Mouse (Mus musculus): Measurements from ENCODE around the gene Lrba. TPM values are rescaled to one million over a fixed set of nuclear protein-coding genes. Genes with fewer than 3 reads are reported as not detected.

Gene Lrba
- 5.6 and 5.7 TPM in 2 replicates for polyA plus RNA-seq (2015; fragmentation: Nextera tagmentation; extraction: Ambion mirVana)

DNA sequence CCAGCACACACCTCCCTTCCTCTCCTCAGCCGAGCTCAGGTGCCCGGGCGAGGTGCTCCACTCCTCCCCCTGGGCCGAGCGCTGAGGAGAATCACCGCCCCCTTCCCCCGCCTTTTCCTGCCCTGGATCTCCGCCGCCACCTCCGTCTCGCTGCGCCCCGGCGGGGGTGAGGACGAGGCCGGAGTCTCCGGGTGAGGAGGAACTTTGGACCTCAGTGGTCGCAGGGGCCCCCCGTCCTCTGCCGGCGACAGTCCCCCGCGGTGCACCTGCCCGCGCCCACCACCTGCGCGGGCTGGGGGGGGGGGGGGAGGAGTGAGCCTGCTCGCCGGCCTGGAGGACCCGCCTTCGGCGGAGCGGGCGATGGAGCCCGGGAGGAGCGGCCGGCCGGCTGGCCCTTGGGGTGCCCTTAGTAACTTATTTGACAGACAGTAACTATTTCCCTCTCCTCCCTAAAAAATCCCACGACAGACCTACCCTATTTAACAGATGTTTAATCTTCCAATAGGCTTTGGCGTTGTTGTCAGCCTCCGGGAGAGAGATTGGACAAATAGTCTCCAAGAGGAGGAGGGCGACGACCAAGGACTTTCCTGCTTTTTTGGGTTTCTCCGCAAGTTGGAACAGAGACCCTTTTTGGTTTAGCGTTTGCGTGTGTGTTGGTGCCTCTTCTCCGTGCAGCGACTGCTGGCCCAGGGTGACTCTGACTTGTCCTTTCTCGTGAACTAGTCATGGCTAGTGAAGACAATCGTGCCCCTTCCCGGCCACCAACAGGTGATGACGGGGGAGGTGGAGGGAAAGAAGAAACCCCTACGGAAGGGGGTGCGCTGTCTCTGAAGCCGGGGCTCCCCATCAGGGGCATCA is at the start of gene Lrba:
Lrba (plus strand) TSS at position 117 of the 858 bp plus-strand sequence.
- no peaks in the 10 kb centered on the region for H3K9me3 ChIP-seq
- peak within 1 kb of the TSS; percentile 97 for H3K9ac ChIP-seq
- peak within 1 kb of the TSS; percentile 98 for H3K4me3 ChIP-seq
- no peaks in the 10 kb centered on the region for H3K36me3 ChIP-seq
- under 1% methylated on average over 46 of the region's 55 CpGs for WGBS
- H3K4me1 ChIP-seq (replicated peaks) = peaks cover 24% of the 10 kb centered on the region
- ATAC-seq (ENCODE audit: low FRiP score, low read depth) = peak; percentile 83
- peak within 1 kb of the TSS; percentile 94 for H3K4me2 ChIP-seq
- no peaks in the 10 kb centered on the region for H3K27me3 ChIP-seq
- H3K27ac ChIP-seq (replicated peaks) = peak within 1 kb of the TSS; percentile 95

DNA sequence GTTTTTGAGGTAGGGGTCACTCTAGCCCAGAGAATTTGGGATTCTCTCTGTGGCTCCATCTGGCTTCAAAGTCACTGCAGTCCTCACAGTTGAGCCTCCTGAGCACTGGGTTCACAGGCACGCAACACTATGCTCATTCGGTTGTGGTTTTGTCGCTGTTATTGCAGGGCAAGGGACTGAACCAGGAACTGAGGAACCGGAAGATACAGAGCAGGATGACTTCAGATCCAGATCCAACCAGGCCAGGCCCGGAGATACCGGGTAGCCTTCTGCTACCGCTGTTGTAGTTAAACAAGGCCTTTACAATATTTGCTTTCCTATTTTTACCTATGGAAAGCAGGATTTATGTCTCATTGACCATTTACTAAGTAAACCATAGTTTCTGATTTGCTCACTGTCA is 44.8 kb upstream of the Lrba start:
- H3K27me3 ChIP-seq = no peaks in the 10 kb centered on the region
- no peak overlapping the region for H3K4me3 ChIP-seq
- 91% methylated on average over 7 of the region's 7 CpGs for WGBS
- H3K4me2 ChIP-seq = no peak overlapping the region
- H3K27ac ChIP-seq (replicated peaks) = no peak overlapping the region
- no peak for ATAC-seq (ENCODE audit: low FRiP score, low read depth)
- H3K36me3 ChIP-seq = no peaks in the 10 kb centered on the region
- no peaks in the 10 kb centered on the region for H3K4me1 ChIP-seq (replicated peaks)
- H3K9me3 ChIP-seq = no peaks in the 10 kb centered on the region
- no peak overlapping the region for H3K9ac ChIP-seq

DNA sequence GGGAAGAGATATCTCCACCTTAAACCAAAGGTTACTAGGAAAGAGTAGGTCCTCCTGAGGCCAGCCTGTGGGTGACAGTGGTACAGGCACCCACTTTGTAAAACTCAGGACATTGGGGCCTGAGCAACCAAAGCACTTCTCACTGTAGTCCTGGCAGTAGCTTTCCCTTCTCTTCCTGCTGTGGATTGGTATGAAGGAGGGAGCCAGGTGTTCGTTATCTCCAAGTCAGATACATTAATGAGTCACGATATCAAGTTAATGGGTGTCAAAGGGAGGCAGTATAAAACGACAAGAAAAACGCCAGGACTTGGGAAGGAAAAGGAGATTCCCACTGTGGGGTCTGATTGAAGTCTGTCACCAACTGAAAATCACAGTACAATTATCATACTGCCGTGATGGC is 43.4 kb upstream of the Lrba start:
- Histone ChIP-seq H3K9ac (no peak overlapping the region), H3K27ac (replicated peaks) (no peak overlapping the region), H3K4me1 (replicated peaks) (no peaks in the 10 kb centered on the region), H3K27me3 (no peaks in the 10 kb centered on the region), H3K36me3 (no peaks in the 10 kb centered on the region), H3K9me3 (no peaks in the 10 kb centered on the region), H3K4me3 (no peak overlapping the region), H3K4me2 (no peak overlapping the region)
- ATAC-seq (ENCODE audit: low FRiP score, low read depth) = no peak
- 57% methylated on average over 5 of the region's 5 CpGs for whole genome bisulfite sequencing

DNA sequence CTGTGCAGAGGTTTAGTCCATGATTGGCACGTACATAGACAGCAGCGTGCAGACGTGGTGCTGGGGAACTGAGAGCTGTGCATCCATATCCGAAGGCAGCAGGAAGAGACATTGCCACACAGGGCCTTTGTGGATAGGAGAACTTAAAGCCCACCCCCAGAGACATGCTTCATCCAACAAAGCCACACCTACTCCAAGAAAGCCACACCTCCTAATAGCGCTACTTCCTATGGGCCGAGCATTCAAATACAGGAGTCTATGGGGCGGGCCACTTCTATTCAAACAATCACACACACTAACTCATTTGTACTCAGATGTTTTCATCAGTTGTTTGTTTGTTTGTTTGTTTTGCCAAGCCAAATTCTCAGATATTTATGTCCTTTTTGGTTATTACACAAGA is 39.9 kb upstream of the Lrba start:
- ATAC-seq (ENCODE audit: low FRiP score, low read depth) = no peak
- Histone ChIP-seq H3K9ac (no peak overlapping the region), H3K9me3 (no peaks in the 10 kb centered on the region), H3K4me2 (no peak overlapping the region), H3K4me1 (replicated peaks) (no peaks in the 10 kb centered on the region), H3K4me3 (no peak overlapping the region), H3K27me3 (no peaks in the 10 kb centered on the region), H3K36me3 (no peaks in the 10 kb centered on the region), H3K27ac (replicated peaks) (no peak overlapping the region)
- 91% methylated on average over 7 of the region's 7 CpGs for WGBS

DNA sequence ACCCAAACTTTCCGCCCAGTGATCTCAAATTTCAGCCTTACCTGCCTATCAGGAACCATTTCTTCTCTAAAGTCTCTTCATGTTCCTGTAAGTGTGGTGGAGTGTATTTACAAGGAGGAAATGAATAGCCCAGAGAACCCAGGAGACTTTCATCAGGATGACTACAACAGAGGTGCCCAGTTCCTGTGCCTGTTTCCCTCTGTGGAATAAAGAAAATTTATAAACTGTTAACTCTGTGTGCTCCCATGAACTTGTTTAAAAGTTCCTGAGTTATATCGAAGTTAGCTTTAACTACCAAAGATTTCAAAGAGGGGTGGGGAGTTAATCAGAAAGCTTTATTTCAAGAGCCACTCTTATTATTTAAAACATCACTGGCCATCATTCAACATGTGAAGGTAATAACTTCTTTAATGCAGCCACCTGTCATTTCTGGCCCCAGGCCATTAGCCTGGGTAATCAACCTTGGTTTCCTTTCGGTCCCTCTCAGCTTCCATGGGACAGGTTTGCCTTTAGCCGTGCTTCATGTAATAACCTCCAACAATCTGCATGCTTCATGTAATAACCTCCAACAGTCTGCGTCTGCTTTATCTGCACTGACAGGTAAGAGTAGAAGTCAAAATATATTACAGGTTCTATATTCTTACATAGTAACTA is 36.6 kb upstream of the Lrba start:
- no peaks in the 10 kb centered on the region for H3K36me3 ChIP-seq
- no peak overlapping the region for H3K27ac ChIP-seq (replicated peaks)
- H3K4me3 ChIP-seq = no peak overlapping the region
- H3K4me2 ChIP-seq = no peak overlapping the region
- no peak overlapping the region for H3K9ac ChIP-seq
- H3K4me1 ChIP-seq (replicated peaks) = no peaks in the 10 kb centered on the region
- WGBS = 69% methylated on average over 5 of the region's 5 CpGs
- no peaks in the 10 kb centered on the region for H3K27me3 ChIP-seq
- no peaks in the 10 kb centered on the region for H3K9me3 ChIP-seq
- ATAC-seq (ENCODE audit: low FRiP score, low read depth) = no peak

DNA sequence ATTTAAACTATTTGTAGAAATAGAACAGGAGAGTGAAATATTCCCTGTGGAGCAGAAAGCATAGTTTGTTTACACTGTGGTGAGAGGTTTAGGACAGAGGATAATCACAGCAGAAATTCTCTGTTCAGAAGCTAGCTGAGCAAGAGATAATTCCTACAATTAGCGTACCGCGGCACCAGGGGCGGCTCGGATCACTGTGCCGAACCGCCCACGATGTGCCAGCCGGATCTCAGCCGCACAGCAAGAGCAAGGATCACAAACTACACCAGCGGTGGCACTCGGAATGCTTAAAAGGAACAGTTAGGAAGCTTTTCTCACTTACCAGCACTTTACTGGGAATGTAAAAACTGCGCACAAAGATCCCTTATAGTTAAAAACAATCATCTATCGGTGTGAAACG is 28.5 kb upstream of the Lrba start:
- Histone ChIP-seq H3K4me2 (no peak overlapping the region), H3K4me3 (no peak overlapping the region), H3K27ac (replicated peaks) (no peak overlapping the region), H3K36me3 (no peaks in the 10 kb centered on the region), H3K9me3 (no peaks in the 10 kb centered on the region), H3K27me3 (no peaks in the 10 kb centered on the region), H3K9ac (no peak overlapping the region), H3K4me1 (replicated peaks) (no peaks in the 10 kb centered on the region)
- ATAC-seq (ENCODE audit: low FRiP score, low read depth) = no peak
- 61% methylated on average over 15 of the region's 15 CpGs for WGBS

DNA sequence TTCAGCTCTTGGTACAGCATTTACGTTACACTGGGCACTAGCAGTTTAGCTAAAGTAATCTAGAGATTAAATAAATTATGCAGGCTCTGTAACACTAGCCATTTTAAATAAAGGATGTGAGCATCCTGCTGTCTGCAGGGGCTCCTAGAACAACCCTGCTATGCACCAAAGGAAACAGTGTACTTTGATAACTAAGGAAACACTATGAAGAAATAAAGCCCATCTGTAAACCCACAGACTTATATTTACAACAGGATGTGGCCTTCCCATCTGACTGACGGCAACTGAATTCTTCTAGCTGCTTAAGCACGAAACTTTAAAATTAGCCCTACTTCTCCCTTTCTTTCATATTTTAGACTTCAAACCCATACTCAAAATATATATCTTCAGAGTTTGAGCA is 28.0 kb upstream of the Lrba start:
- H3K4me1 ChIP-seq (replicated peaks) = no peaks in the 10 kb centered on the region
- no peak overlapping the region for H3K27ac ChIP-seq (replicated peaks)
- no peak overlapping the region for H3K4me3 ChIP-seq
- H3K4me2 ChIP-seq = no peak overlapping the region
- no peak for ATAC-seq (ENCODE audit: low FRiP score, low read depth)
- 80% methylated on average over 3 of the region's 3 CpGs for WGBS
- H3K9ac ChIP-seq = no peak overlapping the region
- H3K27me3 ChIP-seq = no peaks in the 10 kb centered on the region
- no peaks in the 10 kb centered on the region for H3K9me3 ChIP-seq
- no peaks in the 10 kb centered on the region for H3K36me3 ChIP-seq

DNA sequence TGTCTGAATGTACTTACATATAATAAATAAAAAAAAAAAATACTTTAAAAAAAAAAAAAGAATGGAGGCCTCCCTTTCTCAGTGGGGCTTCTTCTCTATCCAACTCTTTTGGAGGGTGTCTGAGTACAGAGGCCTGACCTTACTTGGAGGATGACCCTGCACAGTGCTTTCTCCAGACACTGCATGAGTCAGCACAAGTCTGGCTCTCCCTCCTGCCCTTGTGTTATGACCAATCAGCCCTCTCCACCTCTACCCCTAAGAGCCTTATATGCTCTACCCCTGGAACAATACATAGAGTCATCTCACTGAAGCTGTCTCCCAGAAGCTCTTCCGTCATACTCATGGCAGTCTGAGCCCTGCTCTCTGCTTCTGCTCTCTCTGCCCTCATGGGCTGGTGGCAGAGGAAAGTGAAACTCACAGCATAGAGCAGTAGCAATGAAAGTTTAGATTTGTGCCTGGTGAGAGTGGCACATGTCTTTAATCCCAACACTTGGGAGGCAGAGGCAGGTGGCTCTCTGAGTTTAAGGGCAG is 22.8 kb upstream of the Lrba start:
- 86% methylated on average over 1 of the region's 1 CpGs for WGBS
- no peak overlapping the region for H3K9ac ChIP-seq
- no peak overlapping the region for H3K4me2 ChIP-seq
- no peak overlapping the region for H3K4me3 ChIP-seq
- H3K27me3 ChIP-seq = no peaks in the 10 kb centered on the region
- no peaks in the 10 kb centered on the region for H3K9me3 ChIP-seq
- no peak overlapping the region for H3K27ac ChIP-seq (replicated peaks)
- no peaks in the 10 kb centered on the region for H3K4me1 ChIP-seq (replicated peaks)
- no peak for ATAC-seq (ENCODE audit: low FRiP score, low read depth)
- no peaks in the 10 kb centered on the region for H3K36me3 ChIP-seq

DNA sequence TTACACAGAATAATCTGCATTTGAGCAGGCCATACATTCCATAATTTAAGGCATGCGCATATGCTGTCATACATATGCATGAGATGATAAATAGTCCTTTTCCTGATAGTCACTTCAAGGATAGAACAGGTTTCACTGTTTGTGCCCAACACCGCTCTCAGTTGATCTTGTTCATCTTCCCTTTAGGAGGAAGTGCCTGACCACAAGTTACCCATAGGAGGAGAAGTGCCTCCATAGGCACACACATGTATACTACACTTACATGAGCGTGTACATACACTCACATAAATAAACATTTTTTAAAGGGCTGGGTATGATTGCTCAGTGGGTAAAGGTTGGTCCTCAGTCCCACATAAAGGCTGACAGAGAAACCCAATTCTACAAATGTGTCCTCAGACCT is 22.0 kb upstream of the Lrba start:
- Histone ChIP-seq H3K36me3 (no peaks in the 10 kb centered on the region), H3K4me3 (no peak overlapping the region), H3K4me2 (no peak overlapping the region), H3K9me3 (no peaks in the 10 kb centered on the region), H3K4me1 (replicated peaks) (no peaks in the 10 kb centered on the region), H3K9ac (no peak overlapping the region), H3K27ac (replicated peaks) (no peak overlapping the region), H3K27me3 (no peaks in the 10 kb centered on the region)
- WGBS = 88% methylated on average over 3 of the region's 3 CpGs
- no peak for ATAC-seq (ENCODE audit: low FRiP score, low read depth)

DNA sequence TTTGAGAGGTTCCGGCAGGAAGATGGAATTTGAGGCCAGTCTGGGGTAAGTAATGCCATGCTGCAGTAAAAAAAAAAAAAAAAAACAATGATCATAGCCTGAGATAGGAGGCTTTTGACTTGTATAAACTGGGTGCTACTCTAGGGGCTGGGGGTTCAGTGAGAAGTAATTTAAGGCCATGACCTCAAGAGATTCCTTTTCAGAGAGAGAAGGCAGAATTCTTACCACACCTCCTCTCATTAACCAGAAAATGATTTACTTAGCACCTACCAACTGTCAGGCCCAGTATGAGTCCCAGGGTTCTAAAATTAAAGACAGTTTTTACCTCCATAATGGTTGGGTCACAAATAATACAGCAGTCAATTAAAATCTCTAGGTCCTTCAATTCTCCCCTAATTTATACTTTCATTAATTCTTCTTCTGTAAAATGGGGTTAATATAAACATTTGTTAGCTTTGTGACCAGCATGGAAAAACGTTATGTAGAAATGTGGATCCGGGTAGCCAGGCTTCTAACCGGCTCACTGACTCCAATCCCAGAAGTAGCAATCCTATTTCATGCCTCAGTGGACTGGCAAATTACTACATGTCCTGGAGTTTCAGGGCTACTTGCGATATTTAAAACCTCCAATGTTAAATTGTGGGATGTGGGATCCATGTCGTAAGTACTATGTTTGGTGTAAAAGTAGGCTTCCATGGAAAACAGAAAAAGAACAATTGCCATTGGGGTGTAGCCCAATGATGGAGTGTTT is 19.7 kb upstream of the Lrba start:
- WGBS = 67% methylated on average over 6 of the region's 6 CpGs
- Histone ChIP-seq H3K36me3 (no peaks in the 10 kb centered on the region), H3K4me2 (no peak overlapping the region)

DNA sequence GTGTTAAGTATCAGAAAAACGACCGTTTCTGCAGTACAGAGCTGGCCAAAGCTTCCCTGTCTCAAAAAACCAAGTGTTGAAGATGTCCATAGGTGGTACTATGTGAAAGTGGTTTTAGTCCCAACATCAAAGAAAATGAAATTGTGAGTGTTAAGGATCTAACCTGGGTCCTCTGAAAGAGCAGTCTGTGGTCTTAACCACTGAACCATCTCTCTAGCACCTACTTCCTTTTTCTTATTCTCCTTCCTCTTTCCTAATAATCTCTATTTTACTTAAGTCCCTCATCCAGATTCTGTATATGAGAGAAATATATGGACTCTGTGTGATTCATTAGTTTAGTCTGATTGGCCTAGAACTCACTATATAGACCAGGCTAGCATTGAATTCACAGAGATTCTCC is 17.9 kb upstream of the Lrba start:
- H3K4me2 ChIP-seq = no peak overlapping the region

More for the DNA sequence above, 19.7 kb upstream of the Lrba start:
- Histone ChIP-seq H3K27me3 (no peaks in the 10 kb centered on the region), H3K9me3 (no peaks in the 10 kb centered on the region), H3K4me1 (replicated peaks) (no peaks in the 10 kb centered on the region), H3K4me3 (no peak overlapping the region), H3K9ac (no peak overlapping the region), H3K27ac (replicated peaks) (no peak overlapping the region)
- no peak for ATAC-seq (ENCODE audit: low FRiP score, low read depth)

More for the DNA sequence above, 17.9 kb upstream of the Lrba start:
- no peak overlapping the region for H3K9ac ChIP-seq
- H3K27ac ChIP-seq (replicated peaks) = no peak overlapping the region
- H3K36me3 ChIP-seq = no peaks in the 10 kb centered on the region
- no peaks in the 10 kb centered on the region for H3K27me3 ChIP-seq
- H3K4me1 ChIP-seq (replicated peaks) = no peaks in the 10 kb centered on the region
- H3K4me3 ChIP-seq = no peak overlapping the region
- H3K9me3 ChIP-seq = no peaks in the 10 kb centered on the region
- ATAC-seq (ENCODE audit: low FRiP score, low read depth) = no peak
- WGBS = 81% methylated on average over 2 of the region's 2 CpGs
